Mouse (Mus musculus) gonadal fat pad, adult 2 months (tissue): ENCODE measurements around the gene Vmn1r112. TPM values are rescaled to one million over a fixed set of nuclear protein-coding genes. Genes with fewer than 3 reads are reported as not detected.
"Not testable (repeated sequence)": the region's sequence is repeated elsewhere in the genome, so short reads cannot be mapped to it uniquely, and the experiment has no call there.

Experiments
- DNase-seq: peaks from one replicate; pipeline ENCODE4 v3.0.0-alpha.2; 2012; ENCODE audit warnings: low read depth
- polyA plus RNA-seq: library from polyadenylated mRNA; depleted of rRNA; stranded (reverse); fragments of >200 nt; gene quantifications from 2 replicates; pipeline ENCODE4 v1.2.3, GENCODE M21; 2012; rRNA removed

The Vmn1r112 gene
- not detected in 2 replicates for polyA plus RNA-seq

- not testable (repeated sequence) for DNase-seq
Observed at GRCm38 (mm10) chr7:20770885-20771284, at the start of gene Vmn1r112. Vmn1r112 (plus strand) TSS chr7:20771185.

GRCm38 (mm10) chr7:20730524-20730923, 40.5 kb upstream of the Vmn1r112 start, which contains the start of gene Gm10668:
Gm10668 (minus strand) TSS chr7:20730624.
- DNase-seq: not testable (repeated sequence)

DNA sequence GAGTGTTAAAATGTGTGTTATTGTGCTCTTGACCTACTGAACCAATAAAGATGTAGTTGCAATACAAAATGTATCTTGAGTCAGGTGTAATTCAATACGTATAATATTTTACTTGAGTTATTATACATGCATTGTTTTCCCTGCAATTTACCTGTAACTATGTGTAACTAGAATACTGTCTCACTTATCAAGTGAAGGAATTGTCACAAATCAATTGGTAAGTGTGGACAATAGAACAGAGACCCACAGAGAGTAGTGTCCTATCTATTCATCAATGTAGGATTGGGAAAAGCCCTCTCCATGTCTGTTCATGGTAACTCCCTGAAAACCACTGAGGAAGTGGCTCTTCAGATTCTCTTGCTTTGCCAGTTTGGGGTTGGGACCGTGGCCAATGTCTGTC, 16.0 kb downstream of the Vmn1r112 start, which contains the start of gene Vmn1r113:
TSS of gene Vmn1r113 (plus strand) at position 301 of the 400 bp plus-strand sequence.
- not testable (repeated sequence) for DNase-seq

GRCm38 (mm10) chr7:20812086-20812485, 41.1 kb downstream of the Vmn1r112 start, which contains the start of gene Vmn1r114:
Vmn1r114 (minus strand) TSS chr7:20812186.
- DNase-seq: not testable (repeated sequence)

Other genes starting within 250 kb of the Vmn1r112 start
- not detected in 2 replicates for gene Vmn1r104, start 237.3 kb upstream of the Vmn1r112 start, polyA plus RNA-seq
- not detected in 2 replicates for gene Gm5726, start 225.4 kb upstream of the Vmn1r112 start, polyA plus RNA-seq
- not detected in 2 replicates for gene Gm4141, start 194.9 kb upstream of the Vmn1r112 start, polyA plus RNA-seq
- not detected in 2 replicates for gene Gm4513, start 172.2 kb upstream of the Vmn1r112 start, polyA plus RNA-seq
- not detected in 2 replicates for gene Vmn1r107, start 102.3 kb upstream of the Vmn1r112 start, polyA plus RNA-seq
- not detected in 2 replicates for gene Vmn1r111, start 68.0 kb upstream of the Vmn1r112 start, polyA plus RNA-seq
- not detected in 2 replicates for gene Gm10668, start 40.6 kb upstream of the Vmn1r112 start, polyA plus RNA-seq
- not detected in 2 replicates for gene Vmn1r113, start 16.1 kb downstream of the Vmn1r112 start, polyA plus RNA-seq
- not detected in 2 replicates for gene Vmn1r114, start 41.0 kb downstream of the Vmn1r112 start, polyA plus RNA-seq
- gene Vmn1r115, start 73.8 kb downstream of the Vmn1r112 start, polyA plus RNA-seq: not detected in 2 replicates
- gene Vmn1r116, start 101.1 kb downstream of the Vmn1r112 start, polyA plus RNA-seq: not detected in 2 replicates
- gene Vmn1r117, start 112.9 kb downstream of the Vmn1r112 start, polyA plus RNA-seq: not detected in 2 replicates
- gene Vmn1r118, start 141.2 kb downstream of the Vmn1r112 start, polyA plus RNA-seq: not detected in 2 replicates
- gene Vmn1r119, start 241.3 kb downstream of the Vmn1r112 start, polyA plus RNA-seq: not detected in 2 replicates